Mouse (Mus musculus): Measurements from ENCODE around the gene Fam184a.
"Not testable (repeated sequence)": the region's sequence is repeated elsewhere in the genome, so short reads cannot be mapped to it uniquely, and the experiment has no call there.

The Fam184a gene

DNA sequence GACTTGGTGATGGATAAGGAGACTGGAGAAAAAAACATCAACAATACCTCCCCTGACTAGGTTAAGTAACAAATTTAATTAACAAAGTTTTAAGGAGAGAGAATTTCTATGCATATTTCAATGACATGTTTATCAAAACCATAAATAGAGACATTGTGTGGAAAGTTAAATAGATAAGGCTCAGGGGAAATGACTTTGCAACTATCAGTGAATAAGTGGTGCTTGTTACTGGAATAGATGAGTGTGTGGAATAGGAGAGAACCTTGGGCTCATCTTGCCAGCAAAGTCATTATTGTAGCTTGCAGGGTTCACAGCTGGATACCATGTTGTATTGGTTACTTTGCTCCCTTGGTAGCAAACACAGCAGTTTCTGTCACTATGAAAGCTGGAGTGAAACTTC lies 59.7 kb downstream of the Fam184a start:
- in situ Hi-C loops (cut with MboI, MseI), result no loop called here

- in situ Hi-C loops (cut with MboI, MseI), result no loop called here
Measured at GRCm38 (mm10) chr10:53688952-53689584, 61.9 kb downstream of the Fam184a start.

GRCm38 (mm10) chr10:53688533-53688932 lies 62.4 kb downstream of the Fam184a start:
- in situ Hi-C loops (cut with MboI, MseI), result no loop called here

GRCm38 (mm10) chr10:53687888-53688287 lies 63.0 kb downstream of the Fam184a start:
- in situ Hi-C loops (cut with MboI, MseI), result no loop called here

DNA sequence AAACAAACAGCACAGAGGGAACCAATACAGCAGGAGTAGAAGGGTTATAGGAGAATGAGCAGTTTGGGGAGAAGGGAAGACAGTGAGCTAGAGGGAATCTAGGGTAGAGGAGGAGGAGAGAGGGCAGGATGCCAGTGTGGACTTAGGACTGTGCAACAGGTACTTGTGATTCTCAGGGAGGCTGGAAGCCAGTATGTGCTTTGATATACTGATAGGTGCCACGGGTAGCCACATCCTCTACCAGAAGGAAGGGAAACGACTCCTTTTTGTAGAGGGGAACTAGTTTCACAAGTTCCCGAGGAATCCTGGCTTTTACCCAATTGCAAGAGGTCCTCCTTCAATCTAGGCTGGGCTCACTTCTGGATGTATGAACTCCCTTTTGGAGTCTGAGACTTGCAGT lies 65.1 kb downstream of the Fam184a start:
- in situ Hi-C loops (cut with MboI, MseI), result no loop called here

DNA sequence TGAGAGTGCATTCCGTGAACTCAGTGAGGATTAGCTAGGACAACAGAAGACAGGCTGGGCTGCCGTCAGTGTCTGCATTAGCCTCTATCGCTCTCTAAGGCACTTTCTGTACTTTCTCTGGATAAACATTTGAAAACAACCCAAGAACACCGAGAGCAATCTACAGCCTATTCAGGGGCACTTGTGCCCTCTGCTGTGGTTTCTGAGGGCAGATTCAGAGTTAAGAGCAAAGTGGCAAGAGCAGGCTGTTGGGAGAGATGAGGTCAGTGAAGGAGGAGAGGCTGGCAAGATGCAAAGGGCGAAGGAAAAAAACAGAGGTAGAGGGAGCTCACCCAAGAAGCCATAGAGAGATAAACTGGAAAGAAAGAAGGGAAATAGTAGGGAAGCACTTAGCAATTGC lies 67.7 kb downstream of the Fam184a start:
- in situ Hi-C loops (cut with MboI, MseI), result no loop called here

- in situ Hi-C loops (cut with MboI, MseI), result no loop called here
Measured at GRCm38 (mm10) chr10:53679690-53680557, 71.0 kb downstream of the Fam184a start.

DNA sequence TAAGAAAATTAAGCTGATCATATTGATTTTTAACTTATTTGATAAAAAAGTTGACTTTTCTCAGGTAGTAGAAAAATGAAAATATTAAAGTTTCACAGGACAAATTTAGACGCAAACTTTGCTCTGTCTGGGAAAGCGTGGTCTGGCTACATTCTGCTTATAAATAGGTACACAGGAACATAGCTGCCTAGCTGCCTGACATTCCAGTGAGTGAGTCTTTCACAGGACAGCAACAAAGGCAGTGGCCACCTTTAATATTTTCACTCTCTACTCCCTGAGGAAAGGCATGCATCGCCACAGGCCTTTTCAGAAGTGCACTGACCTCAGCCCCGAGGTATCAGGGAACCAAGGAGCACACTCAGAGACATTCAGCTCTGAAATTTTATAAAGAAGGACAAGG lies 89.1 kb downstream of the Fam184a start:
- in situ Hi-C loops (cut with MboI, MseI), result no loop called here

DNA sequence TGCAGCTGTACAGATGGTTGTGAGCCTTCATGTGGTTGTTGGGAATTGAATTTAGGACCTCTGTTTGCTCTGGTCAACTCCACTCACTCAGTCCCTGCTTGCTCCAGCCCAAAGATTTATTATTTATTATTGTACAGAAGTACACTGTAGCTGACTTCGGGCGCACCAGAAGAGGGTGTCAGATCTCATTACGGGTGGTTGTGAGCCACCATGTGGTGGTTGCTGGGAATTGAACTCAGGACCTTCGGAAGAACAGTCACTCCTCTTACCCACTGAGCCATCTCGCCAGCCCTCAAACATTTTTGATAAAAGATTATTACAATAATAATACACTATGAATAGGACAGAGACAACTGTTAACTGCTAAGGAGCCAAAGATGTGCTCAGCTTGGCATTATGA lies 96.7 kb downstream of the Fam184a start:
- in situ Hi-C loops (cut with MboI, MseI), result not testable (repeated sequence)

GRCm38 (mm10) chr10:53650683-53651082 lies 100.2 kb downstream of the Fam184a start:
- in situ Hi-C loops (cut with MboI, MseI), result no loop called here

DNA sequence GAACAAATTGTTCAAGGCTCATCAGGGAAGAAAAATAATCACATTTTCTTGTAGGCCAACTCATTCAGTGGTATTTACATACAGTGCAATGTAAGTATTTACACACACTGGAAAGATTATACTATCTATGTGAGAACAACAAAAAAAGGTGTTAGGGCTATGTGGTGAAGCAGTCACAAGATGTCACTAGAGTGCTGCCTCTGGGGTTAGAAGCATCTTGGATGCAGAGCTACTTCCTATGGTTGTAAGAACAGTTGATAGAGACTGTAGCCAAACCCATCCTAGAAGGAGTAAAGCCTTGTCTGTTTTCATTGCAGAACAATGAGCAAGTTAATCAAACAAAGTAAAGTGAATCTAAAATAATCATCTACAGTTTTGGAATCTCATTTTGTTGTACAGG lies 109.4 kb downstream of the Fam184a start:
- in situ Hi-C loops (cut with MboI, MseI), result loop anchor here in 1 of 2 experiments (5.0 to 25.0 kb wide), 2 partner anchors 151 to 371 kb away; no protein-coding TSS in a partner anchor

- in situ Hi-C loops (cut with MboI, MseI), result loop anchor here in 1 of 2 experiments (25.0 kb wide), 1 partner anchor 377 kb away; no protein-coding TSS in a partner anchor
Measured at GRCm38 (mm10) chr10:53635246-53635971, 115.5 kb downstream of the Fam184a start.

DNA sequence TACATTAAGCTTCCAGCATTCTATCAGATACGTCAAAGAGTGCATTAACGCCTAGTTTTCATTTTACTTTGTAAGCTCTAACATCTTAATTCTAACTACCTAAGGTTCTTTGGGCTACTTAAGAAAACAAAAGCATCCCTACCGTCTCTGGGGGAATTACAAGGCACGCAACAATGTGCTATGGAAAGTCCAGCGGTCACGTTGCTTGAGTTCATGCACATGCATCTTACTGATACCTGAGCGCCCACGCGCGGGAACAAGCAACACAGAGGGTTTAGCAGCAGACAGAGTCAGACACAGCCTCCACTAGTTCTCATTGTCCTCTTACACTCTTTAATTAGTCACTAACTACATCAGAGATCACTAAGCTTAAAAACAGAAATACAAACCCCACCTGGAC lies 116.8 kb downstream of the Fam184a start:
- in situ Hi-C loops (cut with MboI, MseI), result loop anchor here in 1 of 2 experiments (25.0 kb wide), 1 partner anchor 378 kb away; no protein-coding TSS in a partner anchor

- in situ Hi-C loops (cut with MboI, MseI), result loop anchor here in 1 of 2 experiments (25.0 kb wide), 1 partner anchor 382 kb away; no protein-coding TSS in a partner anchor
Measured at GRCm38 (mm10) chr10:53630339-53630738, 120.6 kb downstream of the Fam184a start, which contains the start of gene Mcm9. Gene Mcm9 (minus strand): TSS chr10:53630439.

GRCm38 (mm10) chr10:53629918-53630250 lies 121.0 kb downstream of the Fam184a start:
- in situ Hi-C loops (cut with MboI, MseI), result loop anchor here (5.0 to 25.0 kb wide), 2 partner anchors 382 to 437 kb away; no protein-coding TSS in a partner anchor

- in situ Hi-C loops (cut with MboI, MseI), result loop anchor here (5.0 to 25.0 kb wide), 2 partner anchors 383 to 438 kb away; no protein-coding TSS in a partner anchor
Measured at GRCm38 (mm10) chr10:53629247-53629917, 121.5 kb downstream of the Fam184a start.

DNA sequence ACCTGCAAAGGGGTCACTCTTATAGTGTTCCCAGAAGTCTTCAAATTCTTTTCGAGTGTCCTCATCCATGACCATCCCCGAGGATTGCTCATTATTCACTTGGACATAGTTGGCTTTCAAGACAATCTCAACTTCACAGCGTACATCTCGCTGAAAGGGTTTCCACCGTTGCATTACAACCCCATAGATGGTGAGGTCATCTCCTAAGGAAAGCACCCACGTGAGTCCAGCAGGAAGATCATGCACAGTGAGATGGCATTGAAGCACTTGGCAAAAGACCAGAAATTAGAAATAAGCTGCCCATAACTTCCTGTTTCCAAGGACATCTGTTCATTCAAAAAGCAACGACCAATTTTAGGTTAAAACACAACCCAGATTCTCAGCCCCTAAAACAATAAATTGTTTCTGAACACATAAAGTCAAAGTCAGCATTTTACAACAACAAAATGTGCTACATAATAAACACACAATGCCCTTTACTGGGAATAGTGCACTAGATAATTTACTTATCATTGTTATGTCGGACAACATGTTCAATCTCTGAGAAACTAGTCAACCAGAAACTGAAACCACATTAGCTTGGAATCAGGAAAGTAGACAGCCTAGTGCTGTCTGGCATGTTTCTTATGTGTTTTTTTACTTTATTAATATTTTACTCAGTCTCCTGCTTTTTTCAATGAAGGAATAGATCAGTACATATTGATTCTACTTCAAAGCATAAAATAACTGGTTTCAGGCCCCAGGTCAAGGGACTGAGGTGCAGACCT lies 134.9 kb downstream of the Fam184a start:
- in situ Hi-C loops (cut with MboI, MseI), result no loop called here

- in situ Hi-C loops (cut with MboI, MseI), result no loop called here
Measured at GRCm38 (mm10) chr10:53613955-53614354, 137.0 kb downstream of the Fam184a start.

GRCm38 (mm10) chr10:53612172-53612571 lies 138.8 kb downstream of the Fam184a start:
- in situ Hi-C loops (cut with MboI, MseI), result no loop called here

DNA sequence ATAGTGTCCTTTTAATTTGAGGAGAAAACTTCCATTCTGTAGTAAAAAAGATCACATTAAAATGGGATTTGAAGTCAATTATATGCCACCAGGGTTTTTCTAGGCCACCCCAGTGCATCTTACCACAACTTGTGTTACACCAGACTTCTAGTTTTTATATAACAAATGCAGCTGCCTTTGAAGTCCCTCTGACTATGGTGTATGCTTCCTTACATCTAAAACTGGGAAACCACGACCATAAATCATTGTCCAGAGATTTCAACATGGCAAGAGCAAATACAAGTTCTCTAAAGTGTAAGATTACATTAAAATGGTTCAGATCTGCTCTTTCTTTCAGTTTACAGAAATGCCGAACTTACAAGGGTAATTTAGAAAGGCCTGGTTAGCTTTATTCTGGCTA lies 142.6 kb downstream of the Fam184a start:
- in situ Hi-C loops (cut with MboI, MseI), result loop anchor here in 1 of 2 experiments (10.0 kb wide), 1 partner anchor 1193 kb away; the partner anchor contains the start of gene Nus1
